Mouse (Mus musculus): ENCODE measurements around the gene Alpk3. TPM values are rescaled to one million over a fixed set of nuclear protein-coding genes. Genes with fewer than 3 reads are reported as not detected.
A peak's percentile ranks its signal among the peaks of the same experiment; 100 is the strongest.

The Alpk3 gene
- polyA plus RNA-seq, 1 experiment: 0.31 TPM

DNA sequence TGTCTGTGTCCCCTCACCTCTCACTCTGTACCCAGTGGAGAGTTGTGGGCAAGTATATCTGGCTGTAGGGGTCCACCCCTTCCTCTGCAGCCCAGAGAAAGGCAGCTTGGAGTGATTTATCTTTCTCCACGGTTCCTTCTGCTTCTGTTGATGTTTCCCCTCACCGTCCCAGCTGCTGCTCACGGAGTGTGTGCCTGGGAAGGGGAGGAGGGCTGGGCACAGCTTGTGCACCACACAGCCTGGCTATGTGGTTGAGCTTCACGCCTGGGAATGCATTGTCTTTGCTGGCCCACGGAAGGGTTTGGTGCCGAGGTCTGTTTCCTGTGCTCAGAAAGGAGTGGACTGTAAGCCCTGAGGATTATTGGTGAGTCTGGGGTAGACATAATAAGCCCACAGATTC is 9.3 kb downstream of the Alpk3 start:
- H3K27ac ChIP-seq (ENCODE audit: insufficient read depth, low read length): no peak overlapping the region
- TF ChIP-seq POLR2A (IDR thresholded peaks at IDR 0.05; ENCODE audit: extremely low read depth, insufficient read depth, low read length): no peak
- no peak for TF ChIP-seq CTCF (IDR thresholded peaks at IDR 0.05; ENCODE audit: extremely low read depth, insufficient read depth, low read length)
- H3K4me3 ChIP-seq (ENCODE audit: insufficient read depth, low read length): no peak overlapping the region
- no peaks in the 10 kb centered on the region for H3K4me1 ChIP-seq (ENCODE audit: control insufficient read depth, insufficient read depth, low read length)

DNA sequence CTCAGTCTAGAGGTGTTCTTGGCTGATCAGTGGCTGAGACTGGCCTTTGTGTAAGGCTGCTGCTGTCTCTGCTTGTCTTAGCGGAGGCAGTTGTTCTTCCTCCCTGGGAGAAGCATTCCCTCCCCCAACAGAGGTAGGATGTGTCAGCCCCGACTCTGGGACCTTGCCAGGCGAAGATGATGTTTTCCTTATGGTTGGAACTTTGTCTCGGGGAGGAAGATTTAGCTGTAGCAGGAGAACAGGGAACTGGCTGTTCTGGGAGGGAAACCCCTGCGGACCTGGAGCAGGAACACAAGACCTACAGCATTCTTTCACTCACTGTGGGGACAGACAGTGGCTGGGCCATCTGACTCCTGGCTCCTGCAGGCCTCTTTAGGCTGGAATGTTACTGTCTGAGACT is 15.1 kb downstream of the Alpk3 start:
- TF ChIP-seq CTCF (IDR thresholded peaks at IDR 0.05; ENCODE audit: extremely low read depth, insufficient read depth, low read length) (no peak), POLR2A (IDR thresholded peaks at IDR 0.05; ENCODE audit: extremely low read depth, insufficient read depth, low read length) (no peak)
- Histone ChIP-seq H3K4me3 (ENCODE audit: insufficient read depth, low read length) (no peak overlapping the region), H3K27ac (ENCODE audit: insufficient read depth, low read length) (no peak overlapping the region), H3K4me1 (ENCODE audit: control insufficient read depth, insufficient read depth, low read length) (no peaks in the 10 kb centered on the region)

- Histone ChIP-seq H3K4me1 (ENCODE audit: control insufficient read depth, insufficient read depth, low read length) (no peaks in the 10 kb centered on the region), H3K4me3 (ENCODE audit: insufficient read depth, low read length) (no peak overlapping the region), H3K27ac (ENCODE audit: insufficient read depth, low read length) (no peak overlapping the region)
- TF ChIP-seq POLR2A (IDR thresholded peaks at IDR 0.05; ENCODE audit: extremely low read depth, insufficient read depth, low read length) (no peak), CTCF (IDR thresholded peaks at IDR 0.05; ENCODE audit: extremely low read depth, insufficient read depth, low read length) (0 out of 2 replicates have a peak, but pooled peaks have one; percentile 1)
Observed at GRCm38 (mm10) chr7:81073273-81073672, 15.9 kb downstream of the Alpk3 start.

DNA sequence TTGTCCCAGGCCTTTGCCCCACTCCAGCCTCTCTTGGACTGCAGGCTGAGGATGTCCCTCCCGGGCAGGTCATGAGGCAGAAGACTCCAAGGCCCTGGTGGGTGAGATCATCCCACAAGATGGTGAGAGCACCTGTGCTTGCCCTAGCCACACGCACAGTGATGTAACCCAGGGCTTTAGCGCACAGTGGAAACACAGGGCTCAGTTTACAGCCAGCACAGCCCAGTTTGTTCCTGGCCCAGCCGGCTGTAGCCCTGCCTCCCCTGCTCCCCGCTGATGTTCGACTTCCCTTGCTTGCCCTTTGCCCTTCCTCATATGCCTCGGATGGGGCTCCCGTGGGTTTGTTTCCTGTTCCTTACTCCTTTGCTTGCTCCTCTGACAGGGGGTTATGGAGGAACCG is 17.1 kb downstream of the Alpk3 start:
- Histone ChIP-seq H3K4me3 (ENCODE audit: insufficient read depth, low read length) (no peak overlapping the region), H3K27ac (ENCODE audit: insufficient read depth, low read length) (no peak overlapping the region), H3K4me1 (ENCODE audit: control insufficient read depth, insufficient read depth, low read length) (no peaks in the 10 kb centered on the region)
- TF ChIP-seq CTCF (IDR thresholded peaks at IDR 0.05; ENCODE audit: extremely low read depth, insufficient read depth, low read length): no peak
- no peak for TF ChIP-seq POLR2A (IDR thresholded peaks at IDR 0.05; ENCODE audit: extremely low read depth, insufficient read depth, low read length)

- Histone ChIP-seq H3K4me3 (ENCODE audit: insufficient read depth, low read length) (no peak overlapping the region), H3K4me1 (ENCODE audit: control insufficient read depth, insufficient read depth, low read length) (no peaks in the 10 kb centered on the region), H3K27ac (ENCODE audit: insufficient read depth, low read length) (no peak overlapping the region)
- TF ChIP-seq POLR2A (IDR thresholded peaks at IDR 0.05; ENCODE audit: extremely low read depth, insufficient read depth, low read length): no peak
- TF ChIP-seq CTCF (IDR thresholded peaks at IDR 0.05; ENCODE audit: extremely low read depth, insufficient read depth, low read length): no peak
Observed at GRCm38 (mm10) chr7:81075299-81075698, 17.9 kb downstream of the Alpk3 start.

- Histone ChIP-seq H3K4me3 (ENCODE audit: insufficient read depth, low read length) (no peak overlapping the region), H3K27ac (ENCODE audit: insufficient read depth, low read length) (no peak overlapping the region)
Observed at GRCm38 (mm10) chr7:81075732-81076131, 18.3 kb downstream of the Alpk3 start.

GRCm38 (mm10) chr7:81077009-81077408 is 19.6 kb downstream of the Alpk3 start:
- no peak for TF ChIP-seq POLR2A (IDR thresholded peaks at IDR 0.05; ENCODE audit: extremely low read depth, insufficient read depth, low read length)
- no peak for TF ChIP-seq CTCF (IDR thresholded peaks at IDR 0.05; ENCODE audit: extremely low read depth, insufficient read depth, low read length)
- no peaks in the 10 kb centered on the region for H3K4me1 ChIP-seq (ENCODE audit: control insufficient read depth, insufficient read depth, low read length)
- no peak overlapping the region for H3K27ac ChIP-seq (ENCODE audit: insufficient read depth, low read length)
- H3K4me3 ChIP-seq (ENCODE audit: insufficient read depth, low read length): no peak overlapping the region

More at GRCm38 (mm10) chr7:81075732-81076131, 18.3 kb downstream of the Alpk3 start:
- TF ChIP-seq CTCF (IDR thresholded peaks at IDR 0.05; ENCODE audit: extremely low read depth, insufficient read depth, low read length): no peak
- no peak for TF ChIP-seq POLR2A (IDR thresholded peaks at IDR 0.05; ENCODE audit: extremely low read depth, insufficient read depth, low read length)
- no peaks in the 10 kb centered on the region for H3K4me1 ChIP-seq (ENCODE audit: control insufficient read depth, insufficient read depth, low read length)

DNA sequence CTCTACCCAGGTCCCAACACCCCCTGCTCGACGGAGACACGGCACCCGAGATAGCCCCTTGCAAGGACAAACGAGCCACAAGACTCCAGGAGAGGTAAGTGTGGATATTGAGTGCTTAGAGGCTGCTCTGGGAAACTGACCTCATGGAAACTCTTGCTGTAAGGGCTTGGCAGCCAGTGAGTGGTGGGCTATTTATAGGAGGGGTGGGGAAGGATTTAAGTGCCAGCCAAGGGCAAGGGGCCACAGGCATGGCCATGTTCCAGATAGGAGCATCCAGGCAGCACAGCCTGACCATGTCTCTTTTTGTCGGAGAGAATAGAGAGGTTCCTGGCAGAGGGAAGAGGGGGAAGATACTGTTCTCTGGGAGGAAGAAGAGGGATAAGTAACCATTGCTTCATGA is 21.3 kb downstream of the Alpk3 start:
- Histone ChIP-seq H3K4me1 (ENCODE audit: control insufficient read depth, insufficient read depth, low read length) (no peaks in the 10 kb centered on the region), H3K4me3 (ENCODE audit: insufficient read depth, low read length) (no peak overlapping the region), H3K27ac (ENCODE audit: insufficient read depth, low read length) (no peak overlapping the region)
- TF ChIP-seq CTCF (IDR thresholded peaks at IDR 0.05; ENCODE audit: extremely low read depth, insufficient read depth, low read length): no peak
- TF ChIP-seq POLR2A (IDR thresholded peaks at IDR 0.05; ENCODE audit: extremely low read depth, insufficient read depth, low read length): no peak

DNA sequence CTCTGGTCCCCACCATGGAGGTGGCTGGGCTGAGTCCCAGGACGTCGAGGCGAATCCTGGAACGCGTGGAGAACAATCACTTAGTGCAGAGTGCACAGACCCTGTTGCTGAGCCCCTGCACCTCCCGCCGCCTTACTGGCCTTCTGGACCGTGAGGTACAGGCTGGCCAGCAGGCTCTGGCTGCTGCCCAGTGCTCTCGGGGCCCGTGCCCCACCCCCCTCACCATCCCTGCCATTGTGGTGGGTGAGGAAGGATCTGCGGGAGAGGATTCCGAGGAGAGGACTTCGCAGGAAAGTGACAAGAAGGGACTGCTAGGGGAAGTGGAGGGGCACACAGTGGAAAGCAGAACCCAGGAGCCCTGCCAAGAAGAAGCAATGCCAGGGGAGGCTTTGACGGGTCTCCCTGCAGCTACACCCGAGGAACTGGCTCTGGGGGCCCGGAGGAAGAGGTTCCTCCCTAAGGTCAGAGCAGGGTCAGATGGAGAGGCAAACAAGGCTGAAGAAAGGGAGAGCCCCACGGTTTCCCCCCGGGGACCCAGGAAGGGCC is 36.1 kb downstream of the Alpk3 start:
- Histone ChIP-seq H3K4me1 (ENCODE audit: control insufficient read depth, insufficient read depth, low read length) (no peaks in the 10 kb centered on the region), H3K4me3 (ENCODE audit: insufficient read depth, low read length) (no peak overlapping the region), H3K27ac (ENCODE audit: insufficient read depth, low read length) (no peak overlapping the region)
- TF ChIP-seq CTCF (IDR thresholded peaks at IDR 0.05; ENCODE audit: extremely low read depth, insufficient read depth, low read length) (no peak), POLR2A (IDR thresholded peaks at IDR 0.05; ENCODE audit: extremely low read depth, insufficient read depth, low read length) (no peak)

DNA sequence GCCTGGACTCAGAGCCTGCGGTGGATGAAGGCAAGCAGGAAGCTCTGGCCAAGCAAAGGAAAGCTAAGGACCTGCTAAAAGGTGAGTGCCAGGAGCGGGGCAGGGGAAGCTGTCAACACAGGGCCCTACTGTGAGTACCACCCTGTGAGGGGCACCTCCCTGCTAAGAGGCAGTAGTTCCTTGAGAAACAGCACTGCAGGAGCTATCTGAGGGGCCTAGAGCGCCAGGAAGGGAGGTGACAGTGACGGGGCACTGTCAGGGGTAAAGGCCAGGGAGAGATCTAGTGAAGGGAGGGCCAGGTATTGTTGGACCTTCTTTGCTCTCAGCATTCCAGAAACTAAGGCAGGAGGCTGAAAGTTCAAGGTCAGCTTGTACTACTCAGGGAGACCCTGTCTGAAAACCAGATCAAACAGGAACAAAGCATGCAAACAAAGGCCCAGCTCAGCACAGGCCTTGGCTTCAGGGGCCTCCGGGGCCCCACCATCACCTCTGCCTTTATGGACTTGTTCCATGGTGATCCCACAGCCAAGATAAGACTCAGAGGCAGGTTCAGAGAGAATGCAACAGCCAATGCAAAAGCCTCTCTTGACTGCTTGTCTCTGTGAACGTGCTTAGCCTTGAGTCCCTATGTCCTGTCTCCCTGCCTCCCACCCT is 36.8 kb downstream of the Alpk3 start:
- H3K4me1 ChIP-seq (ENCODE audit: control insufficient read depth, insufficient read depth, low read length): no peaks in the 10 kb centered on the region
- H3K4me3 ChIP-seq (ENCODE audit: insufficient read depth, low read length): no peak overlapping the region
- TF ChIP-seq CTCF (IDR thresholded peaks at IDR 0.05; ENCODE audit: extremely low read depth, insufficient read depth, low read length) (no peak), POLR2A (IDR thresholded peaks at IDR 0.05; ENCODE audit: extremely low read depth, insufficient read depth, low read length) (no peak)
- no peak overlapping the region for H3K27ac ChIP-seq (ENCODE audit: insufficient read depth, low read length)

Data from cortical plate, adult 2 months (tissue).